Mouse (Mus musculus): ENCODE measurements at regions not wholly inside any gene's neighbourhood (a gene's known extent, or its start where the extent isn't known, plus 50 kb on each side); places are given as distances from the start of the nearest gene placed in this dataset.

GRCm38 (mm10) chr16:24181388-24181787, 192.7 kb upstream of the Bcl6 start:
- no peak for DNase-seq (ENCODE audit: low spot score)

- no peak for DNase-seq (ENCODE audit: low spot score)
These were observed 192.0 kb upstream of the Bcl6 start for GRCm38 (mm10) chr16:24180666-24181065.

DNA sequence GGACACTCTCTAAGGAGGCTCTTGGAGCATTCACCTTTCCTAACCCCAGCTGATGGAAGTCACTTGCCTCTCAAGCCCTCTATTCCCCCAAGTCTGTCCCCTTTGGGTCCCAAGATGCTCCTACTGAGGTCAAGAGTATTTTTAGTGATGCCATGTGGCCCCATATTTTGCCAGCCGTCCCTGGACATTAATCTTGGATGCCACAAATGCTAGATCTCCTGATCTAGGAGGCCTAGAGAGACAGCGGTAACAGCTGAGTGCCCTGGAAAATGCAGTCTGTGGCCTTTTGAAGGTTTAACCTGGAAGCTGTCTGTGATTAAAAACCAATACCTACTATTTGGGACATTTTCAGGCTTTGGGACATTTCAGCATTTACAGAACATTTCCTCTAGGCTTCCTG, 188.9 kb upstream of the Bcl6 start:
- no peak for DNase-seq (ENCODE audit: low spot score)

- DNase-seq (ENCODE audit: low spot score) = no peak
These were observed 188.5 kb upstream of the Bcl6 start for GRCm38 (mm10) chr16:24177131-24177530.

- DNase-seq (ENCODE audit: low spot score) = no peak
These were observed 187.4 kb upstream of the Bcl6 start for GRCm38 (mm10) chr16:24176057-24176456.

DNA sequence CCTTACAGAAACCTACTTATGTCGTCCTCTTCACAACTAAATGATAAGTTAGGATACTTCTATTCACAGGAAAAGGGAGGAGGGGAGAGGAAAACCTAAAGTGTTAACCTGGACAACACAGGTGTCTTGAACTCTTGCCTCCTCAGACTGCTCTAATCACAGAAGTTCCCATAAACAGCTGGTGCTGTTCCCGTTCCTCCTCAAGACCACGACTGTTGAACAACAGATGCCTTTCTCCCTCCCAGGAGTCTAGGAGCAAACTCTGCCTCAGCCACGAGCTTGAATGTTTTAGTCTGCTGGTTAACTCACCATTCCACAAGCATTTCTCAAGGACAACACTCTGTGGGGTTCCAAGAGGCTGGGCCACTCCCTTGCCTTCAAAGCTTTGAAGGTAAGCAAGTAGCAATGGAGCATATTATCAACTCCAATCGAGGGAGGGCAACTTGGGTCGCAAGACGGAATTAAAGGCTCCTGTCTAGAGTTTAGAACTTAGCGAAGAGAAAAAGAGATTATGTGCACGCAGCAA, 186.6 kb upstream of the Bcl6 start:
- DNase-seq (ENCODE audit: low spot score) = no peak

- DNase-seq (ENCODE audit: low spot score) = no peak
These were observed 185.9 kb upstream of the Bcl6 start for GRCm38 (mm10) chr16:24174595-24174994.

- no peak for DNase-seq (ENCODE audit: low spot score)
These were observed 185.3 kb upstream of the Bcl6 start for GRCm38 (mm10) chr16:24173783-24174518.

GRCm38 (mm10) chr16:24172653-24173052, 184.0 kb upstream of the Bcl6 start:
- no peak for DNase-seq (ENCODE audit: low spot score)

- no peak for DNase-seq (ENCODE audit: low spot score)
These were observed 183.4 kb upstream of the Bcl6 start for GRCm38 (mm10) chr16:24172065-24172464.

DNA sequence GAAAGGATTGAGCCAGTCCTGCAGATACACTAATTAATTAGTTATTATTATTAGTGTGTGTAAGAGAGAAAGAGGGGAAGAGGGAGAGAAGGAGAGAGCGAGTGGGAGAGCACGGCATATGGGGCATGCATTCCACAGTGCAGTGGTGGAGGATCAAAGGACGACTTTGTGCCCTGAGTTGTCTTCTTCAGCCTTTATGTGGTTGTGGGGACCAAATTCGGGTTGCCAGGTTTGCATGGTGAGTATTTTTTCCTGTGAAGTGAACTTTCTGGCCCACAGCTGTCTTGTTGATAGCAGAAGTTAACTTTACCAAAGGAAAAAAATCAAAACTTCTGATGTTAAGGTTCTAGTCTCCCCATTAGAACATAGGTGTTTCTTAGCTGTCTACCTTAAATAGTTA, 182.5 kb upstream of the Bcl6 start:
- no peak for DNase-seq (ENCODE audit: low spot score)

DNA sequence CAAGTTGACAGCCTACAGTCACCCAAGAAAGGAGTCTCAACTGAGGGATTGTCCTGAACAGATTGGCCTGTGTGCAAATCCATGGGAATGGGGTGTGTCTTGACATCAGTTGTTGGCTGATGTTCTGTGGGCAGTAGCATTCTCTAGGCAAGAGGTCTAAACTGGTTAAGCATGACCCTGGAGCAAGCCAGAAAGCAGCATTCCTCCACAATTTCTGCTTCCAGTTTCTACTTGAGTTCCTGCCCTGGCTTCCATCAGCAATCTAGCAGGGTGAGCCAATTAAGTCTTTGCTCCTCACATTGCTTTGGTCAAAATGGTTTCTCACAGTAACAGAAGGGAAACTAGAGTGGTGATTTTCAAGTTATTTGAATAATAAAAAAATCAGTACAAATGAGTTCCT, 177.8 kb upstream of the Bcl6 start:
- no peak for DNase-seq (ENCODE audit: low spot score)

DNA sequence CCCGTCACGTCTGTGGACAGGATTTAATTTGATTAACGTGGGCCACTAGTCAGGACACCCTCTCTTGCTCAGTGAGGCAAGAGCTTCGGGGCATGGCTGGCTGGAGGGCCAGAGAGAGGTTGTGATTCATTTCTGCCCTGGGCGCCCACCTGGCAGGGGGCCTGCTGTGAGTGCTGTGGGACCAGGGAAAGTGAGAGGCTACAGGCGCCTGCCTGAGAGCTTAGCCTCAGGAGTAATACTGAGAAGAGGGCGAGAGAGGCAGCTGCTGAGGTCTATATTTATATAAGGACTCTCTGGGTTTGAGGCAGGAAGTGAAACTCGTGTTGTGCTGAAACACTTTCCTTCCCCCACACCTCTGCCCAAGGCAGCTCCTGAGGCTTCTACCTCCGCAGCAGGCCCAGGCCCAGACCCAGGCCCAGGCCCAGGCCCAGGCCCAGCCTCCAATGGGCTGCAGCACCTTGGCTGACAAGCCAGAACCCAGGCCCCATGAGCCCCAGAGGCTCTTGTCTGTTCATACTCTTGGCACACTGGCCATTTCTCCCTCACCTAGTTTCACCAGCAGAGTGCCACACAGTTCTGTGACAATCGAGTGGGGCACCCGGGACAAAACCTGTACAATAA, 176.9 kb upstream of the Bcl6 start:
- DNase-seq (ENCODE audit: low spot score) = no peak

- DNase-seq (ENCODE audit: low spot score) = no peak
These were observed 172.1 kb upstream of the Bcl6 start for GRCm38 (mm10) chr16:24160705-24161285.

DNA sequence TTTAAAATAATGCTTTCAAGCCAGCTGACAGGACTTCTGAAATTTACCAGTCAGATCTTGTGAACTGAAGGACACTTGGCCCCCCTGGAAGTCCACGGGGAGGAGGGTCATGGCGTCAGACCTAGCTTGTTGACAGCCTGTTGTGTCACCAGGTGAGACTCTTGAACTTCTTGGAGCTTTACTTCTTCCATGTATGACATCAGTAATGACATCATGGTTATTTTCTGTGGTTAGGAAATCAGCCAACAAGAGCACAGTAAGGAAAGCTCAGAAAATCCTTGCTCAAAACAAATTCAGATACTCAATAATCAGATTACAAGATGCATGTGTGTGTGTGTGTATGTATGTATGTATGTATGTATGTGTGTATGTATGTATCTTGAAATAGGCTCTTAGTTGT, 170.7 kb upstream of the Bcl6 start:
- no peak for DNase-seq (ENCODE audit: low spot score)

GRCm38 (mm10) chr16:24157753-24158152, 169.1 kb upstream of the Bcl6 start:
- DNase-seq (ENCODE audit: low spot score) = no peak

- no peak for DNase-seq (ENCODE audit: low spot score)
These were observed 168.2 kb upstream of the Bcl6 start for GRCm38 (mm10) chr16:24156729-24157430.

DNA sequence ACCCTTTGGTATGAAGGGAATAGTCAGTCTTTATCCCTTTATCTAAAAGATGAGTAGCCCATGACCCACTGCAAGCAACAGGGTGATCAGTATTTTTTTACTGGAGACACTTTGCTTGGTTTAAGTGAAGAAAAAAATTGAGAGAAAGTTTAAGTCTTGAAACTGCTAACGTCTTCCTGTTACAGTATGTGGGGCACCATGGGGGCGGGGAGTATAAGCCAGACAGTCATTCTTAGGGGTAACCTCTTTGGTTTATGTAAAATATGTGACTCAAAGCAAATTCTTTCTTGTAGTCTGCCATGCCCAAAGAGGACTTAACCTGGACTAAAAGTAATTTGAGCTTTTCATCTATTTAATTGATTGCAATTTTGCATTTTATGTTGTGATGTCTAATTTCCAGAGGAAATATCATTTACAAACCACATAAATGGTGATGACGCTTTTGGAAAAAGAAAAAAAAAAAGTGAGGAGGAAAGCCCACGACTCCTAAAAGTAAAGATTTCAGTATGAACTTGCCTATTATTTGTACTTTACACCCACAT, 166.2 kb upstream of the Bcl6 start:
- DNase-seq (ENCODE audit: low spot score) = no peak

GRCm38 (mm10) chr16:24153943-24154342, 165.3 kb upstream of the Bcl6 start:
- DNase-seq (ENCODE audit: low spot score) = no peak

DNA sequence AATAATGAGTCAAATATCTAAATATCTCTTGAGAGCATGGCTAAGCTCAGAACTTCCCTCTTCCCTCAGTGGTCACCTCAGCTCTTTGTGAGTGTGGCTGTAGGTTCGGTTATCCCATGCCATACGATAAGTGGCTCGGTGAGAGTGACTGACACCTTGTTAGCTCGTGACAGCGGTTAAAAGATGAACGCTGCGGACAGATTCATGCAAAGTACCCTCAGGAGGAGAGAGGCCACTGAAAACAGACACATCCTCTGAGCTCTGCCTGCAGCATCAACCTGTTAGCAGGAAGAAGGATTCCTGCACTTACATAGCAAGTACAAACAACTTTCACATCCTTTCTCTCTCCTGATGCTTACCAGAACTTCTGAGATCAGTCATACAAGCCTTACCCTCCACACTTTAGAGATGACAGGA, 163.2 kb upstream of the Bcl6 start:
- no peak for DNase-seq (ENCODE audit: low spot score)

GRCm38 (mm10) chr16:24151178-24151725, 162.6 kb upstream of the Bcl6 start:
- no peak for DNase-seq (ENCODE audit: low spot score)

DNA sequence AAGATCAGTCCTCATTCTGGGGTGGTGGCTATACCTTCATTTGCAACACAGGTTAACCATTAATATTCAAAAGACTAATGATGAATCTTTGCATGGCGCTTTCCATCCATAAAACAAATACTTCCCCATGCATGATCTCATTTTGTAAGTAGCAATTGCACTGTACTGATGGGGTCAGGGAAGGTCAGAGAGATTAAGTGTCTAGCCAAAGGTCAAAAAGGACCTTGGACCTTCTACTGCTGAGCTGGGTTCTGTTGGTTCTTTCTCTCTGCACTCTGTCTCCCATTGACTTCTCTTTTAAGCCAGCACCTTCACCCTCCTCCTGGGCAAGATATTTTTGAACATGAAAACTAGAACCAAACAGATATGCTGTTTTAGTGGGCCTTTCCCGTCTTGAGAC, 161.9 kb upstream of the Bcl6 start:
- no peak for DNase-seq (ENCODE audit: low spot score)

Data from urinary bladder, postnatal 10 days (tissue).